ENCODE assay signal across 8 mouse cellular contexts in genomic region chr7:37934770-37935182, GRCm38 (mm10).
DNase-seq lines count a peak whose midpoint lies in the region; ATAC-seq and TF ChIP-seq lines count a peak whose summit lies in the region.
"Had no signal": no experiment of that assay in that cellular context is flagged by ENCODE, and none has a peak within 500 bp of the region (broad histone marks: within the 10 kb centered on the region; RNA-seq: fewer than 3 reads in every experiment).

No protein-coding gene starts in this region.

- no peak overlapping the region for H3K4me3 ChIP-seq in liver, adult 2 months (ENCODE audit: insufficient read depth, low read depth, low read length)
- H3K4me3 ChIP-seq in liver, embryonic 11.5 days (ENCODE audit: low read depth, low read length), result no peak overlapping the region
- no peak overlapping the region for H3K4me3 ChIP-seq in bone marrow, adult 2 months (replicated peaks; ENCODE audit: control insufficient read depth, low read depth, low read length)
- no peak overlapping the region for H3K4me3 ChIP-seq in embryonic facial prominence, embryonic 11.5 days (ENCODE audit: low read depth, low read length)
- H3K4me3 ChIP-seq in layer of hippocampus, adult 2 months, result no peak overlapping the region
- no peak overlapping the region for H3K4me3 ChIP-seq in midbrain, embryonic 15.5 days

- peak; percentile 37 for DNase-seq in liver, adult 2 months (ENCODE audit: extremely low read depth, low read depth, low spot score)
- DNase-seq in liver, embryonic 11.5 days (ENCODE audit: low spot score), result no peak
- DNase-seq in embryonic facial prominence, embryonic 11.5 days (ENCODE audit: low spot score), result peak; percentile 70
- DNase-seq in layer of hippocampus, adult 2 months (ENCODE audit: low spot score in 2 of 2), result peak; percentile 57 to 72
- DNase-seq in natural killer cell, adult 2 months (ENCODE audit: low spot score in 2 of 2), result no peak

- WGBS in liver, adult 2 months, result 48% methylated on average over 5 of the region's 5 CpGs
- 43% methylated on average over 5 of the region's 5 CpGs for WGBS in liver, embryonic 11.5 days
- WGBS in bone marrow, adult 2 months, result 37% methylated on average over 5 of the region's 5 CpGs
- 23% methylated on average over 5 of the region's 5 CpGs for WGBS in embryonic facial prominence, embryonic 11.5 days
- WGBS in midbrain, embryonic 15.5 days, result 10% methylated on average over 5 of the region's 5 CpGs

- no peak for TF ChIP-seq POLR2A in liver, adult 2 months (IDR thresholded peaks at IDR 0.05; ENCODE audit: extremely low read depth, insufficient read depth, low read length)
- no peak for TF ChIP-seq POLR2A in bone marrow, adult 2 months (IDR thresholded peaks at IDR 0.05; ENCODE audit: borderline replicate concordance, control insufficient read depth, low read depth, low read length)

- no peak overlapping the region for H3K4me2 ChIP-seq in liver, embryonic 11.5 days
- H3K4me2 ChIP-seq in embryonic facial prominence, embryonic 11.5 days (ENCODE audit: low read depth, low read length), result no peak overlapping the region
- H3K4me2 ChIP-seq in midbrain, embryonic 15.5 days, result no peak overlapping the region

- peaks cover 8% of the 10 kb centered on the region for H3K4me1 ChIP-seq in liver, adult 2 months (ENCODE audit: control insufficient read depth, insufficient read depth, low read length)
- peaks cover 6% of the 10 kb centered on the region for H3K4me1 ChIP-seq in liver, embryonic 11.5 days (replicated peaks; ENCODE audit: control insufficient read depth, insufficient read depth, low read length)
- H3K4me1 ChIP-seq in bone marrow, adult 2 months (ENCODE audit: control insufficient read depth, insufficient read depth, low read length), result peaks cover 2% of the 10 kb centered on the region; the same call in 1 of the 2 replicates
- H3K4me1 ChIP-seq in embryonic facial prominence, embryonic 11.5 days (ENCODE audit: control insufficient read depth, insufficient read depth, low read length), result peaks cover 3% of the 10 kb centered on the region; the same call in 1 of the 2 replicates
- H3K4me1 ChIP-seq in midbrain, embryonic 15.5 days, result peaks cover 18% of the 10 kb centered on the region

- H3K27me3 ChIP-seq in liver, adult 2 months (ENCODE audit: control insufficient read depth, insufficient read depth, low read length), result no peaks in the 10 kb centered on the region
- H3K27me3 ChIP-seq in liver, embryonic 11.5 days (replicated peaks; ENCODE audit: control insufficient read depth, insufficient read depth, low read length), result no peaks in the 10 kb centered on the region
- no peaks in the 10 kb centered on the region for H3K27me3 ChIP-seq in embryonic facial prominence, embryonic 11.5 days (ENCODE audit: control insufficient read depth, insufficient read depth, low read length)
- no peaks in the 10 kb centered on the region for H3K27me3 ChIP-seq in midbrain, embryonic 15.5 days (replicated peaks)

- peak; percentile 70 for TF ChIP-seq CTCF in liver, adult 2 months (IDR thresholded peaks at IDR 0.05; ENCODE audit: low read depth, low read length)
- peak; percentile 30; the same call in 1 of the 2 replicates for TF ChIP-seq CTCF in bone marrow, adult 2 months (IDR thresholded peaks at IDR 0.05; ENCODE audit: control insufficient read depth, insufficient read depth, low read length)
- peak; percentile 88 for TF ChIP-seq CTCF in layer of hippocampus, adult 2 months (conservative IDR thresholded peaks at IDR 0.05)

- no peak for ATAC-seq in liver, embryonic 11.5 days (replicated peaks; ENCODE audit: low FRiP score)
- no peak for ATAC-seq in embryonic facial prominence, embryonic 11.5 days (replicated peaks; ENCODE audit: insufficient number of reproducible peaks, low FRiP score, low TSS enrichment, low read depth)
- peak; percentile 59 for ATAC-seq in midbrain, embryonic 15.5 days (replicated peaks)

- no peak overlapping the region for H3K27ac ChIP-seq in liver, adult 2 months (replicated peaks; ENCODE audit: insufficient read depth, low read depth, low read length)
- no peak overlapping the region for H3K27ac ChIP-seq in liver, embryonic 11.5 days (ENCODE audit: low read depth, low read length)
- no peak overlapping the region for H3K27ac ChIP-seq in bone marrow, adult 2 months (ENCODE audit: control insufficient read depth, insufficient read depth, low read depth, low read length, poor library complexity)
- H3K27ac ChIP-seq in embryonic facial prominence, embryonic 11.5 days (replicated peaks; ENCODE audit: low read depth, low read length), result no peak overlapping the region
- H3K27ac ChIP-seq in layer of hippocampus, adult 2 months, result no peak overlapping the region
- no peak overlapping the region for H3K27ac ChIP-seq in midbrain, embryonic 15.5 days
- H3K27ac ChIP-seq: macrophage had no signal

- H3K9ac ChIP-seq in liver, adult 2 months (ENCODE audit: low read depth, low read length), result no peak overlapping the region
- H3K9ac ChIP-seq in liver, embryonic 11.5 days (ENCODE audit: low read depth, low read length), result no peak overlapping the region
- H3K9ac ChIP-seq in embryonic facial prominence, embryonic 11.5 days (replicated peaks; ENCODE audit: low read length), result no peak overlapping the region
- H3K9ac ChIP-seq in midbrain, embryonic 15.5 days, result no peak overlapping the region

- H3K9me3 ChIP-seq in liver, embryonic 11.5 days (ENCODE audit: control insufficient read depth, low read length), result no peaks in the 10 kb centered on the region
- H3K9me3 ChIP-seq in embryonic facial prominence, embryonic 11.5 days (replicated peaks; ENCODE audit: control insufficient read depth, low read length), result no peaks in the 10 kb centered on the region
- H3K9me3 ChIP-seq in midbrain, embryonic 15.5 days, result no peaks in the 10 kb centered on the region

- no peaks in the 10 kb centered on the region for H3K36me3 ChIP-seq in liver, adult 2 months (ENCODE audit: control insufficient read depth, insufficient read depth, low read length)
- H3K36me3 ChIP-seq in liver, embryonic 11.5 days (ENCODE audit: control insufficient read depth, insufficient read depth, low read length), result no peaks in the 10 kb centered on the region
- no peaks in the 10 kb centered on the region for H3K36me3 ChIP-seq in embryonic facial prominence, embryonic 11.5 days (replicated peaks; ENCODE audit: control insufficient read depth, insufficient read depth, low read depth, low read length)
- H3K36me3 ChIP-seq in midbrain, embryonic 15.5 days (replicated peaks), result no peaks in the 10 kb centered on the region

- no peaks in the 10 kb centered on the region for H3K79me2 ChIP-seq in liver, adult 2 months (ENCODE audit: control insufficient read depth, insufficient read depth, low read length)

Comparison
In these comparisons a context has a peak if more than half of its experiments do, and no peak if none do; other contexts are left out.
1. DNase-seq: peak in liver, adult 2 months (single experiment), embryonic facial prominence, embryonic 11.5 days (single experiment) and layer of hippocampus, adult 2 months (2 of 2); none in liver, embryonic 11.5 days (single experiment) and natural killer cell, adult 2 months (0 of 2).
2. CTCF ChIP-seq: peak in every context shown above with its lines; median percentile 88 in layer of hippocampus, adult 2 months; 70 in liver, adult 2 months; 30 in bone marrow, adult 2 months.